Mouse (Mus musculus) midbrain, postnatal 0 days (tissue): ENCODE results near the gene Tbc1d2b. TPM values are rescaled to one million over a fixed set of nuclear protein-coding genes. Genes with fewer than 3 reads are reported as not detected.

Experiments used
- ATAC-seq: fragments of 200-750 bp; cut with Nextera tagmentation; 2 replicates; pipeline ENCODE4 v1.8.0; 2017; ENCODE audit warnings: moderate number of reproducible peaks, mild to moderate bottlenecking, moderate TSS enrichment, moderate library complexity; ENCODE audit not compliant: low FRiP score
- DNase-seq: peaks from one replicate; pipeline ENCODE4 v3.0.0-alpha.2; 2015; ENCODE audit warnings: low spot score
- H3K27ac ChIP-seq: fragments of 300-500 bp; sonication (generic); 2 replicates; pipeline ENCODE4 v1.5.1; 2014; ENCODE audit warnings: low read depth, mild to moderate bottlenecking, low read length, mixed read lengths
- H3K27me3 ChIP-seq: fragments of 300-500 bp; sonication (generic); 2 replicates; pipeline ENCODE4 v1.6.1; 2014; ENCODE audit warnings: low read length, control low read depth, mixed read lengths; ENCODE audit not compliant: insufficient read depth
- H3K36me3 ChIP-seq: fragments of 300-500 bp; sonication (generic); 2 replicates; pipeline ENCODE4 v1.6.1; 2014; ENCODE audit warnings: low read length, control low read depth, mixed read lengths; ENCODE audit not compliant: insufficient read depth
- H3K4me1 ChIP-seq: fragments of 300-500 bp; sonication (generic); 2 replicates; pipeline ENCODE4 v1.6.1; 2014; ENCODE audit warnings: mild to moderate bottlenecking, control low read depth, antibody characterized with exemption, low read length, mixed read lengths; ENCODE audit not compliant: insufficient read depth
- H3K4me2 ChIP-seq: fragments of 300-500 bp; sonication (generic); 2 replicates; pipeline ENCODE4 v1.6.1; 2014; ENCODE audit warnings: low read depth, mild to moderate bottlenecking, low read length, mixed read lengths; ENCODE audit not compliant: poor library complexity, severe bottlenecking
- H3K4me3 ChIP-seq: fragments of 300-500 bp; sonication (generic); 2 replicates; pipeline ENCODE4 v1.5.1; 2014; ENCODE audit warnings: low read depth, mild to moderate bottlenecking, low read length, moderate library complexity
- H3K9ac ChIP-seq: fragments of 300-500 bp; sonication (generic); replicated peaks from 2 replicates; pipeline ENCODE4 v1.6.1; 2014; ENCODE audit warnings: mild to moderate bottlenecking, low read length, moderate library complexity, mixed read lengths; ENCODE audit not compliant: poor library complexity, severe bottlenecking
- H3K9me3 ChIP-seq: fragments of 300-500 bp; sonication (generic); 2 replicates; pipeline ENCODE4 v1.6.1; 2016; ENCODE audit warnings: low read length, control low read depth
- CTCF ChIP-seq: IDR thresholded peaks from 2 replicates; pipeline ENCODE4 v1.5.1; 2016; ENCODE audit warnings: antibody characterized with exemption, mild to moderate bottlenecking
- WGBS: fragments of 180-500 bp; shearing (Covaris S2); extraction: QIAGEN DNeasy Blood & Tissue Kit; methylation state at CpG from one replicate; pipeline ENCODE4 v1.1.7; 2014; 5-methylcytosine and 5-hydroxymethylcytosine counted together
- polyA plus RNA-seq: library from polyadenylated mRNA; unstranded; fragments of >200 nt; fragmentation: Nextera tagmentation; extraction: Ambion mirVana; gene quantifications from 2 replicates; pipeline ENCODE4 v1.2.1, GENCODE M21; 2015
- total RNA-seq: library from RNA; depleted of rRNA; stranded (reverse); fragments of >200 nt; gene quantifications from 2 replicates; pipeline ENCODE4 v1.2.3, GENCODE M21; 2014

Gene Tbc1d2b
- total and polyA plus RNA-seq, 2 experiments from 2014 or later, result 3.7 to 21.6 TPM

DNA sequence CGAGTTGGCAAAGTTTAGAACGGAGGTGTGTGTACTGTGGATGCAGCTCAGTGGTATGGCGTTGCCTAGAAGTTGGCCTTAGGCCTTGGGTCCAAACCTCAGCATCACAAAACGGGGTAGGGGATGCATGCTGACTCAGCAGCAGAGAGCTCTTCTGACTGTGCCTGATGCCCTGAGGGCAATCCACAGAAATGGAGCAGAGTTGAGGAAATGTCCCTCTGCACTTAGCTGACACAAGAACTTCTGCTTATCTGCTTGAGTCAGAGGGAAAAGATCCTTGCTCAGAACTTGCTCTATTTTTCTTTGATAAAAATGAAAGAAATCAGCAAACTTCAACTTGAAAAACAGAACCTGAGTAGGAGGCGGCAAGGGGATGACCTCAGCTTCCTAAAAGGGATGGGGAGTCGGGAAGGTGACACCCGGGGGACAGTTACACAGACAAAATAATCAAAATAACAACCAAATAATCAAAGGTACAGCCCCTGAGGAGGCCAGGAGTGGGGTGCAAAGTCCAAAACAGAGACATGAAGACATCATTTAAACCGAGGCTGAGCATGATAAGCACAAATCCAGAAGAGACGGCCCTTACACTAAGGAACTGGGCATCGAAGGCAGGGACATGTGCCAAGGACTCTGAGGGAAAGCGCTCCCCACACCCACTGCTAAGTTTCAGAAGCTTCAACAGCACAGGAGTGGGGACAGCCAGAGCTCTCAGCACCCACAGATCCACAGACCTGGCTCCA lies 54.2 kb downstream of the Tbc1d2b start:
- Histone ChIP-seq H3K36me3 (peaks cover 45% of the 10 kb centered on the region), H3K9me3 (no peaks in the 10 kb centered on the region), H3K4me3 (no peak overlapping the region), H3K4me1 (no peaks in the 10 kb centered on the region), H3K27me3 (no peaks in the 10 kb centered on the region), H3K9ac (no peak overlapping the region), H3K27ac (no peak overlapping the region), H3K4me2 (no peak overlapping the region)
- no peak for TF ChIP-seq CTCF
- WGBS, result 84% methylated on average over 11 of the region's 11 CpGs
- ATAC-seq (no peak), DNase-seq (no peak)

DNA sequence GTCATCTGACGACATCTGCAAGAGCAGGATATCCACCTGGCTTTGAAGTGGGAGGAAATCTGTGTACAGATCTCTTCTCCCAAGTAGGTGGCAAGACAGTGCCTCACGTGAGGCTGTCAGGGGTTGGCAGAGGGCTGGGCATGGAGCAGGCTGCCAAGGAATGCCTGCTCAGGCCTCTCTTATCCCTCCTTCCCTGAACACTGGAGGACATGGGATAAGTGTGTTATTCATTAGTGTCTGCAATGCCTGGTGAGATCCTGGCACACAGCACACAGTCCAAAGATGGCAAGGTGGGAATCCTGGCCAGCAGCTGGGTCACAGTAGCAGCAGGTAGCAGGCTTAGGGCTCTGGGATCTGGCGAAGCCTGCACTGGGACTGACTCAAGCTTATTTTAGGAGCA lies 57.5 kb downstream of the Tbc1d2b start:
- Histone ChIP-seq H3K36me3 (peaks cover 33% of the 10 kb centered on the region), H3K4me1 (no peaks in the 10 kb centered on the region), H3K9me3 (no peaks in the 10 kb centered on the region), H3K4me3 (no peak overlapping the region), H3K4me2 (no peak overlapping the region), H3K27me3 (no peaks in the 10 kb centered on the region), H3K9ac (no peak overlapping the region), H3K27ac (no peak overlapping the region)
- WGBS, result 70% methylated on average over 3 of the region's 3 CpGs
- no peak for ATAC-seq
- no peak for DNase-seq
- TF ChIP-seq CTCF, result no peak

DNA sequence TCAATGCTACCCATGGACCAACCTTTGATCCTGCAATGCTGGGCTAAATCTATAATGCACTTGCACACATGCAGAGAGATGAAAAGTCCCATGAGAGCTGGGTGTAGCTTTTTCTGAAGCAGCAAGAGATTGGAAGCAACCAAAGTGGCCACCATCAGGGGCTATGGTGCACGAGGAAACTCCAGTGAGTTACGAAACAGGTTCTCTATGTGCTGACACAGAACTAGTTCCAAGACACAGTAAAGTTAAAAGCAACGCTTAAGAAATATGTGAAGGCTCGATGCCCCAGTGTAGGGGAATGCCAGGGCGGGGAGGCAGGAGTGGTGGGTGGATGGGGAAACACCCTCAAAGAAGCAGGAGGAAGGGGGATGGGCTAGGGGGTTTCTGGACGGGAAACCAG lies 61.9 kb downstream of the Tbc1d2b start:
- H3K9me3 ChIP-seq, result no peaks in the 10 kb centered on the region
- 86% methylated on average over 6 of the region's 6 CpGs for WGBS
- no peak overlapping the region for H3K4me3 ChIP-seq
- peaks cover 26% of the 10 kb centered on the region for H3K36me3 ChIP-seq
- no peak for TF ChIP-seq CTCF
- no peak overlapping the region for H3K27ac ChIP-seq
- H3K27me3 ChIP-seq, result no peaks in the 10 kb centered on the region
- no peak overlapping the region for H3K9ac ChIP-seq
- no peak overlapping the region for H3K4me2 ChIP-seq
- DNase-seq, result no peak
- ATAC-seq, result no peak
- no peaks in the 10 kb centered on the region for H3K4me1 ChIP-seq

DNA sequence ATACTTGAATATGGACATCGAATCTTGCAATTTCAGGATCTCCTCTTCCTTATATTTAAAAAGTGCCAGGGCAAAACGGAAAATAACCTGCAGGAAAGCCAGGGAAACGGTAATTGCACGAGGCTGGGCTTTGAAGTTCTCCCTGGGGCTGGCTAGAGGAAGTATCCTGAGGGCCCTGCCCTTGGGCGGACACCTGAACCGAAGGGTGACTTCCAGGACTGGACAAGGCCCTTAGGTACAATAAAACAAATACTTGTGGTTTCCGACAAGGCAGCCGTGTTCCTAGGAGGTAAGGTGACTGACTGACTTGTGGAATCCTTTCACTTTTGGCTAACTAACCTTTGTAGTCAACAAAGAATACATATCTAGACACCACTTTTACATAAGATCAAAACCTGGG lies 62.8 kb downstream of the Tbc1d2b start:
- no peak for DNase-seq
- no peaks in the 10 kb centered on the region for H3K4me1 ChIP-seq
- no peak for TF ChIP-seq CTCF
- no peaks in the 10 kb centered on the region for H3K27me3 ChIP-seq
- H3K4me3 ChIP-seq, result no peak overlapping the region
- no peak overlapping the region for H3K27ac ChIP-seq
- H3K36me3 ChIP-seq, result peaks cover 24% of the 10 kb centered on the region
- 92% methylated on average over 8 of the region's 8 CpGs for WGBS
- no peak overlapping the region for H3K9ac ChIP-seq
- no peaks in the 10 kb centered on the region for H3K9me3 ChIP-seq
- no peak for ATAC-seq
- no peak overlapping the region for H3K4me2 ChIP-seq

DNA sequence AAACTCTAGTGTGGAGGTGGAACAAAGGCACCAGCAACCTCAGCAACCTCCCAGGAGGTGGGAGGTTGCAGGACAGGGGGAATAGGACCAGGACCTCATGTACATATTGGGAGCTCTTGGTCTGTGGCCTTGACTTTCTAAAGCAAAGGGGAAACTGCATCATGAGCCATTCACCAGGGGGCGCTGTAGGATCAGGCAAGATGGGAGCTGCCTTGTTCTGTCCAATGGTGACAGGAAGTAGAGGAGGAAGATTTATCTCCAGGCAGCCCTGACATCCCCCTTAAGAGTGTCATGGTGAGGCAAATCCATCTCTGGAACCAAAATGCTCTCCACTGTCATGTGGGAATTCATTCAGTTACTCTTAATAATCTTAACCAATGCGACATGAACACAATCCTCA lies 64.1 kb downstream of the Tbc1d2b start:
- WGBS, result 46% methylated on average over 2 of the region's 2 CpGs
- DNase-seq (peak; percentile 82), ATAC-seq (peak; percentile 54; the same call in 1 of the 2 replicates)
- no peak overlapping the region for H3K4me2 ChIP-seq
- H3K27me3 ChIP-seq, result no peaks in the 10 kb centered on the region
- H3K36me3 ChIP-seq, result peaks cover 32% of the 10 kb centered on the region
- no peak overlapping the region for H3K4me3 ChIP-seq
- no peak overlapping the region for H3K27ac ChIP-seq
- TF ChIP-seq CTCF, result peak; percentile 87
- H3K9ac ChIP-seq, result no peak overlapping the region
- no peaks in the 10 kb centered on the region for H3K9me3 ChIP-seq
- H3K4me1 ChIP-seq, result no peaks in the 10 kb centered on the region

DNA sequence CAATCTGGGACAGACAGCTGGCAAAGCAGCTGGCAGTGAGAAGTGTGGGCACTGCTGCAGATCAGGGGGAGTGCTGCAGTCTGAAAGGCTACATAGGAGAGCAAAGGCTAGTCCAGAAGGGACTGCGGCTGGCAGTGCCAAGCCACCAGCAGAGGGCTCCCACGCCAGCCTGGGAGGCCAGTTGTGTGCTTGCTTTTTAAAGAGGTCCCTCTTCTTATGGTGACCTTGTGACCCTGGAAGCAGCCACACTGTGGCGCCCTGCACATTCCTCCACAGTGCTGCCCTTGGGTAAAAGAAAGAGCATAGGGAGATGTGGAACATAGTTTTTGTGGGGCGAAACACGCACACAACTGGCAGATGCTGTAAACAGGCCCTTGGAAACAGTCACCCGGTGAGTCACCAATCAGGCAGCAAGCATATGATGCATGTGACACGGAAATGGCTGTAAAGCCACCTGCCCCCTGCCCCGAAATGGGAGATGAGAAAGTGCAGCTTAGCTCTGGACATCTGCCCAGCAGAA lies 66.1 kb downstream of the Tbc1d2b start:
- TF ChIP-seq CTCF, result peak; percentile 54
- DNase-seq, result no peak

More for the DNA sequence above, 66.1 kb downstream of the Tbc1d2b start:
- peaks cover 36% of the 10 kb centered on the region for H3K36me3 ChIP-seq
- no peak for ATAC-seq
- H3K27ac ChIP-seq, result no peak overlapping the region
- no peaks in the 10 kb centered on the region for H3K9me3 ChIP-seq
- H3K9ac ChIP-seq, result no peak overlapping the region
- 62% methylated on average over 8 of the region's 8 CpGs for WGBS
- H3K4me2 ChIP-seq, result no peak overlapping the region
- H3K27me3 ChIP-seq, result no peaks in the 10 kb centered on the region
- no peak overlapping the region for H3K4me3 ChIP-seq
- H3K4me1 ChIP-seq, result no peaks in the 10 kb centered on the region
